Mouse (Mus musculus) spleen, adult 12 weeks (tissue): ENCODE results near the gene Ints1.

Experiments used
- DNase-seq: peaks from one replicate; pipeline ENCODE4 v3.0.0; 2022; ENCODE audit warnings: low spot score

The Ints1 gene

DNA sequence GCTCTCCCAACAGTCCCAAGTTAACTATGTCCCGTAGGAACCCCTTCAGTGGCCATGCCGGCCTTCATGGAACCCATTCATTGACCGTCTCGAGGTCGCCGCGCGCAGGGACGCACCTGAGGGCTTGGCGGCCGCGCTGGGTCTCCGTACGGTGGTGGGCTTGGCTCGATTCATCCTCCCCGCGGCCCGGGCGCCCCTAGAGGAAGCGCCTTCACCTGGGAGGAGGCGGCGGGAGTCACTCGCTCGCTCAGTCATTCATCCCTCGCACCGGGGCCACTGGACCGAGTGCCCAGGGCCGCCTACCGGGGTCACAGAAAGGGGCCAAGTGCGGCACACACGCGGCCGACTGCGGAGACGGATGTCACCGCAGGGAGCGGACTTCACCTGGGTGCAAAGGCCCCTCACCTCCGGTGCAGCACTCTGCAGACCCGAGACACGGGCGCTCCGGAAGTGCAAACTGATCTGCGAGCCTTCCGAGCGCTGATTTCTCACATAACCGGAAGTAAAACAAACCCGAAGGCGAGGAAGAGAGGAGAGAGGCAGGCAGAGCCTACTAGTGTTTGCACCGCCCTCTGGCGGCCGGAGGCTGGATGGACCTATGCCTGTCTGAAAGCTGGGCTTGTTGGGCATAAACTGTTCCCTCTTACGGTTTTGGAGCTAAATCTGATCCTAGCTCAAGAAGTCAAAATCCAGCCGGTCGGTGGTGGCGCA lies at the start of gene Ints1:
TSS of gene Ints1 (minus strand) at position 459 of the 711 bp plus-strand sequence.
- peak; percentile 93 for DNase-seq

- DNase-seq, result no peak
Measured at GRCm38 (mm10) chr5:139824531-139824930, 49.1 kb upstream of the Ints1 start.

- no peak for DNase-seq
Measured at GRCm38 (mm10) chr5:139821466-139822459, 46.3 kb upstream of the Ints1 start.

- no peak for DNase-seq
Measured at GRCm38 (mm10) chr5:139819538-139820181, 44.2 kb upstream of the Ints1 start, which contains the start of gene Tmem184a. TSS of gene Tmem184a (minus strand) at chr5:139819917.

GRCm38 (mm10) chr5:139818801-139819200 lies 43.3 kb upstream of the Ints1 start:
- DNase-seq, result peak; percentile 75

- no peak for DNase-seq
Measured at GRCm38 (mm10) chr5:139818056-139818455, 42.6 kb upstream of the Ints1 start.

DNA sequence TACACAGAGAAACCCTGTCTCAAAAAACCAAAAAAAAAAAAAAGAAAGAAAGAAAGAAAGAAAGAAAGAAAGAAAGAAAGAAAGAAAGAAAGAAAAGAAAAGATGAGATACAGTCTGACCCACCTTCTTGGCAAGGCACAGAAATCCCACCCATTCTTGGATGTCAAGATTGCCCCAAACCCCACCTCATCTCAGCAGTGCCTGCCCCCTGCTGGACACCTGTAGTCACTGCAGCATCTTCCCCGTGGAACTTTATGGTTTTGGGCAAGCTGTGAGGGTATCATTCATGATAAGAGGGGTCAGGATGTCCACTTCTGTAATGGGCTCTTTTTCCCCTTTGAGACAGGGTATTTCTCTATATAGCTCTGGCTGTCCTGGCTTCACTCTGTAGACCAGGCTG lies 41.8 kb upstream of the Ints1 start:
- no peak for DNase-seq

DNA sequence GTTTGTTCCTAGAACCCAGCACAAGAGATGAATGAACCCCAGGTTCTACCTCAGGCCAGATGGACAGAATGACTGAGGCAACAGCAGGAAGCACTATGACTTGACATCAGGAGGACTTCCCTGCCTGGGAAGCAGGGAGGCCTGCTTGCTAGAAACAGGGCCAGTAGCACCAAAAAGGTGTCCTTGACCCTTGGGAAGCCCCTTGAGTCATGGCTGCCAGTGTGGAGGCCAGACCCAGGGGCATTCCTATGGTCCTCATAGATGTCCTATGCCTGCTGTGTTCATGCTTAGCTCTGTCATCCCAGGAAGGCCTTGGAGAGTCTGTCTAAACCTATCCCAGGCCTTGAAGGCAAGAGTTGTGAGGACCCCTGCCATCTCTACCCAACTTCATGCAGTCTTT lies 41.0 kb upstream of the Ints1 start:
- DNase-seq, result no peak

- DNase-seq, result no peak
Measured at GRCm38 (mm10) chr5:139815964-139816363, 40.5 kb upstream of the Ints1 start.

DNA sequence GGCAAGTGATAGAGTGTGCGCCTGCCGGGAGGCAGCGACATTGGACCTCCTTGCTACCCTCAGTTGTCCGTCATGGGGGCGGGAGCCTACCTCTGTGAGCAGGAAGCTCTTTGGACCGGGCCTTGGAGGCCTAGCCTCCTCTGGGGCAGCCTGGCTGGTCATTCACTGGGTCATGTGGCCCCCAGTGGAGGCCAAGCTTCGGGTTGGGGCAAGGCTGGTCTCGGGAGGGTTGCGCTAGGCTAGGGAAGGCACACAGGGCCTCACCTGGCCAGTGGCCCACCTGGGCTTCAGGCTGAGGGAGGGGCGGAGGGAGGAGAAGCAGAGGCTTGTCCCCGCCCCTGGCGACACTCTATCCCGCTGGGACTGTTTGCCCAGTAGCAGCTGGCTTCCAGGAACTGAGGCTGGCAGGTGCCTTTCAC lies 38.5 kb upstream of the Ints1 start:
- DNase-seq, result no peak

DNA sequence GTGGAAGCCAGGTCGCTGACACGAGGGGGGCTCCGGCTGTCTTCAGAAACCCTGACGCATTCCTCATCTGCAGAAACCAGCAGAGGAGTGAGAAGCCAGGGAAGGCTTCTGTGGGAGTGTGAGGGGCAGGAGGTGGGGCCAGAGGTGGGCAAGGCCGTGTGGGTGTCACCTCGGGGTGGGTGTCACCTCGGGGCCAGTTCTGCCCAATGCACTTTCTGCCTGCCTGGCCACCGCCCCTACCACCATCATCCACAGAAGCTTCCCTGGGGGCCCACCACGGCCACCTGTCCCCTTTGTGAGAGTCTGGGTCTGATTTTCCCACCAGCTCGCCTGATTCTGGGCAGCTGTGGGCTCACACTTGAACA lies 37.6 kb upstream of the Ints1 start:
- no peak for DNase-seq

- DNase-seq, result no peak
Measured at GRCm38 (mm10) chr5:139812398-139813125, 37.1 kb upstream of the Ints1 start.

GRCm38 (mm10) chr5:139811677-139812397 lies 36.4 kb upstream of the Ints1 start:
- no peak for DNase-seq

DNA sequence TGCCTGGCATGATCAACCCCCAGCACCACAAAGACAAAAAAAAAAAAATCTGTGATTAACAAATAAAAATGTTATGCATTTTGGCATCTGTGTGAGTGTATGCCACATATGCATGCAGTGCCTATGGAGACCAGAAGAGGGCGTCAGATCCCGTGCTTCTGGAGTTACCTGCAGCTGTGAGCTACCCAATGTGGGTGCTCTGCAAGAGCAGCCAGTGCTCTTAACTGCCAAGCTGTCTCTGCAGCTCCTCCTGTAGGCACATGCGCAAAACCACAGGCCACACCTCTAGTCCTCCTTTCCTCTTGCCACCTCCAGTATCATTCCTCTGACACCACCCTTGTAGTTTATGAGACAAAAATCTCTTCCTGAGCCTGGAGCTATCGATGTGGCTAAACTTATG lies 33.9 kb upstream of the Ints1 start:
- DNase-seq, result no peak

GRCm38 (mm10) chr5:139805924-139806323 lies 30.4 kb upstream of the Ints1 start:
- no peak for DNase-seq

DNA sequence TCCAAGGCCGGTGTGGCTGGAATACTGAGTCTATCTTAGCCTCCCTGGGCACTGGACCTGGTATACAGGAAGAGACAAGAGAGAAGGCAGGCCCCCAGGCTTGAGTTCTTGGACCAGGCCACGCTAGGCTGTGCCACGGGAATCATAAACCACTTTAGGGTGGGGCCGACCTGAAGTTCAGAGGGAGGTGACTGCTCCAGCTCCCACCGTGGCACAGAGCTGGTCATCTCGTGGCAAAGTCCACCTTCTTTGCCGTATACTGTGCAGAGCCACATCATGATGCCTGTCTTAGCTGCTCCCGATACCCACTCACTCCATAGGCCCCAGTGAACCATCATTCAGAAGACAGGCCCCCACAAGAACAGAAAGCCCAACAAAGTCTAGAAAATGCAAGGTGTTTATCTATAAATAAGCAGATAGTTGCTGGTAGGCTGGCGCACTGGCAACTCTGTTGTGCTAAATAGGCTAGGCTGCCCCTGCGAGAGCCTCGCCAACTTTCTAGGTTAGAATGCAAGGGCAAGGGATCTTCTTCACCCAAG lies 29.2 kb upstream of the Ints1 start:
- peak; percentile 62 for DNase-seq

- DNase-seq, result peak; percentile 70
Measured at GRCm38 (mm10) chr5:139804107-139804551, 28.7 kb upstream of the Ints1 start.

GRCm38 (mm10) chr5:139803601-139804102 lies 28.2 kb upstream of the Ints1 start:
- peak; percentile 68 for DNase-seq

DNA sequence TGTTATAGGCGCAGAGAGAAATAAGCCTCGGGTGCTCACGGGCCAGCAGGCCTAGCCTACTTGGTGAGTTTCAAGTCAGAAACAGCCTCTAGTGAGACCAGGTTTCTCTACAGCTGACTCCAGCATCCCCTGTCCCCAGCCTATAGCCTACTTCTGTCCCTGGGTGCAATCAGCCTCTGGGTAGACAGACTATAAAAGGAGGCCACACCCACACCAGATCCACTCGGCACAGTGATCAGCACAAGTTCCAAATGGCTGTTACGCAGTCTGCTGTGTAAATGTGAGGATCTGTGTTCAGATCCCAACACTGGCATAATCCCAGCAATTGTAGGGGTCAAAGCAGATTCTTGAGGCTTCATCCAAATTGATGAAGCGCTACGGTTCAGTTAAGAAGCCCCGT lies 27.7 kb upstream of the Ints1 start:
- no peak for DNase-seq

- no peak for DNase-seq
Measured at GRCm38 (mm10) chr5:139801880-139802279, 26.4 kb upstream of the Ints1 start.

DNA sequence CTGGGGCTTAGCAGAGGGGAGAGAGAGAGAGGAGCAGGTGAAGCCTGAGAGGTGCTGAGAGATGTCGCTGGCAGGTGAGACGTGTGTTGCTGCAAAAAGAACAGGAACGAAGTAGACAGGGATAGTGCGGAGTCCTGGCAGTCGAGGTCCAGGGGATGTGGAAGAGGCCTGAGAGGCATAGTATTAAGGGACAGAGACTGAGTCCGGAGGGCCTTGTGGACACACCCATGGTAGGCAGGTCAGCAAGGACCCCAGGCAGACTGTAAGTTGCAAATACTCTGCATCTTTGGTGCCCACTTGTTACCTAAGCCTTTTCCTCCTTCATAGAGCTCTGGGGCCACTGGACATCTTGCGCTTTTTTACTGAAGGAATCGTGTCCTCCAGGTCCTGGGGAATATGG lies 25.8 kb upstream of the Ints1 start:
- no peak for DNase-seq
